Mouse (Mus musculus) skeletal muscle tissue, adult 2 months (tissue): ENCODE measurements around the gene Anxa11.
"Not testable (repeated sequence)": the region's sequence is repeated elsewhere in the genome, so short reads cannot be mapped to it uniquely, and the experiment has no call there.

Experiments
- DNase-seq: peaks from one replicate; pipeline ENCODE4 v3.0.0-alpha.2; 2012; ENCODE audit warnings: low read depth, low spot score

The Anxa11 gene

DNA sequence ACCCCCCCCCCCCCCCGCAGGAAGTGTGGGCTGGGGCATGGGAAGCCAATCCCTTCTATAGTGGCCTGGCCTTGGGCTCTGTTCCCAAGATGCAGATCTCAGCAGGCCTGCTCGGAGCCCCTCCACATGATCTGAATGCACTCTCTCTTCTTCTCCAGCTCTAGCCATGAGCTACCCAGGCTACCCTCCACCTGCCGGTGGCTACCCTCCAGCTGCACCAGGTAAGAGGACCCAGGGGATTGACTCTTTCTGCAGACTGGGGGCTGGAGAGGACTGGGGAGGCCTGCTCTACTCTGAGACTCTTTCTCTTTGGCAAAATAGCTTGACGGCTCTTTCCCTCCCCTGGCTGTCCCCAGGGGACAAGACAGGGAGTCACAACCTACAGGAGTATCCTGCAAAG is 26.8 kb downstream of the Anxa11 start:
- no peak for DNase-seq

DNA sequence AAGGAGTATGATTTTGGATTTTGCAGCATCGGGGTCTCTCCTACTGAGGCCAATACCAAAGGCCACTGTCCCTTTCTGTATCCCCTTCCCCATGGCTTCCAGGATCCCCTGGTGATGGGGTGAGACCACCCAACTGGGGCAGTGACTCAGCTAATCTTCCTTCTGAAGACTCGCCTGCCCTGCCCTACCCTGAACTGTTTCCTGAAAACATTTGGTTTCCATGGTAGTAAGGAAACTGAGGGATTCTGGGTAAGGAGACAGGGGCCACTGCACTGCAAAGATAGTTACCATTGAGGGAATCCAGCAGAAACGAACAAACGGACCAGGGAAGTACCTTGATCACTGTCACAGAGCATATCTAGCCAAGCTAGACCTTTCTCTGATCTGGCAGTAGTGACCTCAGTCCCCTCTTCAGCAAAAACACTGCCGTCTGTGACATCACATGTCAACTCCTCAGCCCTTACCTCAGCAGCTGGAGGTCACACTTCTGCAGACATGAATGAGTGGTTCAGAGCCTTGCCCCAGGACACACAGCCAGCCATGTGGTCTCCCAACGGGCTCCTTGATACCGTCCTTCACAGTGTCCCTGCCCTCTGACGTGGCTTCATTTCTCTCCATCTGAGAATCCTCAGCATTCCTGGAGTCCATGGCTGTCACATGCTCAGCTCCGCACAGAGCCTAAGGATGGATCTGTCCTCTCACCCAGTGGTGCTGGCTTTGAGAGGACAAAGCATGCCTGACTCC is 27.4 kb downstream of the Anxa11 start:
- no peak for DNase-seq

DNA sequence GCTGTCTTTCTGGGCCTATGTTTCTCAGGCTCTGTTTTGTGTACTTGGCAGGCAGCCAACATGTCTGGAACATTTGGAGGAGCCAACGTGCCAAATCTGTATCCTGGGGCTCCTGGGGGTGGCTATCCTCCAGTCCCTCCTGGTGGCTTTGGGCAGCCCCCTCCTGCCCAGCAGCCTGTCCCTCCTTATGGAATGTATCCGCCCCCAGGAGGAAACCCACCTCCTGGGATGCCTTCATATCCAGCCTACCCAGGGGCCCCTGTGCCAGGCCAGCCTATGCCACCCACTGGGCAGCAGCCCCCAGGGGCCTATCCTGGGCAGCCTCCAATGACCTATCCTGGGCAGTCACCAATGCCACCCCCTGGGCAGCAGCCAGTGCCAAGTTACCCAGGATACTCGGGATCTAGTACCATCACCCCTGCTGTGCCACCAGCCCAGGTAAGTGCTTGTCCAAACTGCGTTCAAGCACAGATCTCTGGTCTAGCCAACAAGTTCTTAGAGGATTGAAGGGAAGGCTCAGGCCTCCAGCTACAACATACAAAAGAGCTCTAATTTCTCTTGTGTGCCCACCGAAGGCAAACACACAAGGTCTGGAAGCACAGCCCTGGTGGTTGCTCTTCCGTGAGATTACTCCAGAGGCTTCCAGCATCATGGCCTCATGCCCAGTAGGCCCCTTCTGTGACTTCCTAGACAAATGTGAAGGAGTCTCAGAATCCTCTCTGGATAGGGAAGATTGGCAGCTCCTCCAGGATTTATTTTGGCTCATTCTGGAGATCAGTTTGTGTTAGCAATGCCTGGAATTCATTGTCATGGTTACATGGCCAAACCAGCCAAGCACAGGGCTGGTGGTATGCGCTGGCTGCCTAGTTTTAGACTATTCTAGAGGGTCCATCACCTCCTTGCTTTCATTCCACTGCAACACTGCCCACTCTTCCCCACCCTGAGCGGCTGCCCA is 30.8 kb downstream of the Anxa11 start:
- no peak for DNase-seq

DNA sequence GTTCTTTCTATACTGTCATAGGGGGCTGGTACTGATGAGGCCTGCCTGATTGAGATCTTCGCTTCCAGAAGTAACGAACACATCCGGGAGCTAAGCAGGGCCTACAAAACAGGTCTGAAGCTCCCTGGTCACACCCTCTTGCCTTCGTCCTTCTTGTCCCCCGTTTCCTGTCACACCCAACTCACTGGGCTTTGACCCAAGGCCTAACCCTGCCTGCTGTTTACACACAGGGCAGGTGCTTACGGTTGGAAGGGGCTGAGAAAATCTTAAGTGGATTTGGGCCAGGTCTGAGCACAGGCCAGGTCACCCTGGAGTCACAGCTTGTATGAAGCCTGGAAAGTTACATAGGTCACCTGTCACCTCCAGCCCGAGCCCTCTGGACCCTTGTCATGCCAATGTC is 34.7 kb downstream of the Anxa11 start:
- not testable (repeated sequence) for DNase-seq

DNA sequence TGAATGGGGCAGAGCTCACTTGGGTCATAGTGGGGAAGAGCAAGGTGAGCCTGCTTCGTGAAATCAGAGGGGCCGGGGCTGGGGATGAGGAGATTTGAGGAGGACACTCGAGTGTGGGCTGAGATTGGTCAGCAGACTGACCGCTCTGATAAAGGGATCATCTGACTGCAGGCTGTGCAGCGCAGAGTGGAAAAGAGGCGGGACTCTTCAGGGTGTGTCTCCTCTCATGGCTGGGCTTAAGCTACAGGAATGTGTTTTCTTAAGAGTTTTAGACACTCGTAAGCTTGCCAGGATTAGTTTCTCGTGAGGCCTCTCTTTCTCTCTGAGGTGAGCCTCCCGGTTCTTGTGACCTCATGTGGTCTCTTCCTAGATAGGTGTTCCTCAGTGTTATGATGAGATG is 39.8 kb downstream of the Anxa11 start:
- not testable (repeated sequence) for DNase-seq

DNA sequence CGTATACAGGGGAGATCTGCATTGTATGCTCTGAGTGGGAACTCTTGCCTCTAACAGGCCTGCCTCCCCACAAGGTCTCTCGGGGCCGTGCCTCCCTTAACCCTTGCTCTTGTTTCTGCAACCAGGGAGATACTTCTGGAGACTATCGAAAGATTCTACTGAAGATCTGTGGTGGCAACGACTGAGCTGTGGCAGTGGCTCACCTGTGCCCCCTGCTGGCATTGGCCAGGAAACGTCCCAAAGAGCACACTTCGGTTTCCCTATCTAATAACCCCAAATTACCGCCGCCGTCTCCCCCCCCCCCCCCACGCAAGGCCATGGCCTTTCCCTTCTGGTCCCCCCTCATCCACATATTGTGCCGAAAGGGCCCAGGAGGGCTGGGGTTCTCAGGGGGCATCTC is 43.9 kb downstream of the Anxa11 start:
- not testable (repeated sequence) for DNase-seq

DNA sequence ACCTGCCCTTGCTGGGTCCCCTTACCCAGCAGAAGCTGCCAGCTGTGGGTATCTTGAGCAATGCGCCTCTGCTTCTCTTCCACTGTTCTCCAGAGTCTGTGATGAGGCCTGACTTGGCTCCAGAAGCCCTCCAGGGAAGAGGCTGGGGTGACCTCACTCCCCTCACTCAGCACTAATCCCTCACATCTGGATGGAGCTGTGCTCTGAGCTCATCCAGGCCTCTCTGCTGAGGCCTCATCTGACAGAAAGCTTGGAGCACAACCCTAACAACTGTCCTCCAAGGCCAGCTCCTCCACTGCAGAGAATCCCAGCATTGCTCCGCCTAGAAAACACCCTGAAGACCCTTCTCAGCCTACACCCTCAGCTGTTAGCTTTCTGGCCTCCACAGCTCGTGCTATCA is 52.6 kb downstream of the Anxa11 start:
- DNase-seq: not testable (repeated sequence)

DNA sequence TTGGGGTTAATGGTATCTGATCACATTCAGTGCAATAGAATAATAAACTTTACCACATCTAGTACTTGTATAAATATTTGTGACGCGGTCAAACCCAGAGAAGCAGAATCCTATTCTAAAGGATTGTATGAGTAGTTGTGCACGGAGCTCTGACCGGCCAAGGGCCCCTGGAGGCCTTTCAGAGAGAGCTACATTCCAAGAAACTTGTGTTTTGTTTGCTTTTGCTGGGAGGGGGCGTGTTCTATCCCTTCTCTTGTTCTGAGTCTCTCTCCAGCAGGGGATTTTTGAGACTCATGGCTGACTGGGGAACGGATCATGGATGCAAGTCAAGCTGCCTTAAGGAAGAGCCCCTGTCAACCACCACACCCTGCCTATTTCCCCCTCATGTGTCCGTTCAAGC is 53.7 kb downstream of the Anxa11 start:
- DNase-seq: not testable (repeated sequence)

DNA sequence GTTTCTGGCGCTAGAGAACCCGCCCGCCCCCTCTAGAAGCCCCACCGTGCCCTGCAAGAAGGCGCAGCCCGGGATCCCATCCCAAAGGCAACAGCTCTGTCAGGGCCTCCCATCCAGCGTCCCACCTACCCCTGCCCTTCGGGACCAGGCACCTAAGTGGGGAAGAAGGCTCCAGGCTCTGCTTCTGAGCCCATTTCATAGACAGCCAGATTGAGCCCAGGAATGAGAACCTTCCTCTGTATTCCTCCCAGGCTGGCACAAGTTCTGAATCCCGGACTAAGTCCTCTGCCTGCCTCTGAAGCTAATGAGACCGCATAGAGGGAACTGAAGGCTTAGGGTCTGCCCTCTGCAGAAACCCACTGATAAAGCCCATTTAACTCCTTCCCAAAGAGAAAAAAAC is 61.0 kb downstream of the Anxa11 start, which contains the start of gene Plac9a:
Gene Plac9a, minus strand, starts transcription at position 101 of the 400 bp plus-strand sequence.
- not testable (repeated sequence) for DNase-seq

DNA sequence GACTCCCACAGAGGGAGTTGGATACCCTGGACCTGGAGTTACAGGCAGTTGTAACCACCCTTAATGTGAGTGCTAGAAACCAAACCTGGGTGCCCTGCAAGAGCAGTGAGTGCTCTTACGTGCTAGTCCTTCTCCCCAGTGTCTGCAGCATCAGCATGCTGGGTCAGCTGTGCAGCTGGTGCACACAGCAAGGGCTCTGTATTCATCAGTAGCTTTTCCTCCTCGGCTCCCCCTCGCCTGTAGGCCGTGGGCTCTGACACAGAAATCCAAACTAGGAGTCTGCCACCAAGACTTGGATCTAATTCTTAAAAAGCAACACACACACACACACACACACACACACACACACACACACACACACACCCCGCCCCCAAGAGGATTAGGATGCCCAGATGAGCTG is 63.3 kb downstream of the Anxa11 start:
- not testable (repeated sequence) for DNase-seq

DNA sequence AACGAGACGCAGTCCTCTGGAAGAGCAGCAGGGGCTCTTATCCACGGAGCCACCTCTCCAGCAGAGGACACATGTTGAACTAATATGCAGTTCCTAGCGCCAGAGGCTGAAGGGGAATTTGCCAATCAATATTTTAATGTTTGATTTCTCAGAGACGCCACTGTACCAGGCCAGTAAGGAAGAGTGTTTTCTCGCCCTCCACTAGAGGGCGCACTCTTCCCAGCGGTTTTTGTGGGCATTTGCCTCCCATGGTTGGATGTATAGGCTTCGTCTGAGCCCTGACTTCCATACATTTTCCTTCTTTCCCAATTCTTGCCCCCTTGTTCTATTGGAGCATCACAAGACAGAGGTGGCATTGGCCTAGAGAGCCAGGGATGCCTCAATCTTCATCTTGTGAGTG is 65.3 kb downstream of the Anxa11 start:
- not testable (repeated sequence) for DNase-seq

DNA sequence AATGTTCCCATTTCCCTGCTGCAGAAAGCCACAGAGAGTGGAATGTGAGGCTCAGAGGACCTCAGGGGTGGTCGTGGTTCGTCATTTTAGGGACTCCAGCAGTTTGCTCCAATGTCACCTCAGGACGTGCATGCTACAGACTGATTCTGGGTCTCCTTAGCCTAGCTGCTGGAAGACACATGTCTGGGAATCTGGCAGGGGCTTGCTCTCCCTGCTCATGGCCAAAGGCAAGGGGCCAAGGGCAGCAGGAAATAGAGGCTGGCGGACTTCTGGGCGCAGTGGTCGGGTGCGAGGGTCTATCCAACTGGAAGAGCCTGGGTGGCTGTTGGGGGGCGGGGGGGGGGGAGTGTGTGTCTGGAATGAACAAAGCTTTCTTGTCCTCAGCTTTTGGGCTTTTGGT is 67.0 kb downstream of the Anxa11 start:
- not testable (repeated sequence) for DNase-seq

DNA sequence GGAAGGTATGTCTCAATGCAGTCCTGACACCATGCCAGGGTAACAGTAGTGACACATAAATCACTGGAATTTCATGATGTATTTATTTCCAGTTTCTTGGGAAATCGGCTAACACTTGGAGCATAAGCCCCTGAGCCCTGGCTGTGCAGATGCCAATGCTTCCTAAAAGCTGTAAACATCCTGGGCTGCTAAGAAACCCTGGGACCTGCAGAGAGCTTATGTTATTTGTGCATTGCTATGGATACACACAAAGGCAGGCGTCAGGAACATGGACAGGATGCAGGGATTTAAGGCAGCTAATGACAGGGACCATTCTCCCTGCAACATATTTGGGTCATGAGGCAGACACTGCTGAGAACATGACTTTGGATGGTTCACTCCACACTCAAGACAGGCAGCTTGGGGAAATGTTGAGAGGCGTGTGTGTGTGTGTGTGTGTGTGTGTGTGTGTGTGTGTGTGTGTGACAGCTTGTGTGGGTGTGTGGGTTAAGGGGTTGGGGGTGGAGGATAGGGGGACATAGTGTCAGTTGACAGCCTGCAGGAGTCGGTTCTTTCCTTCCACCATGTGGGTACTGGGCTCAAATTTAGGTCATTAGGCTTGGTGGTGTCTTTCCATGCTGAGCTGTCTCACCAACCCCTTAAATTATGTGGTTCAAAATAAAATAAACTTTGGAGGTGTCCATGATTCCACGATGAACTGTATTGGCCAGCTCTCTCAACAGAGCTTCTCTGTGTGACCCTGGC is 76.6 kb downstream of the Anxa11 start:
- not testable (repeated sequence) for DNase-seq

DNA sequence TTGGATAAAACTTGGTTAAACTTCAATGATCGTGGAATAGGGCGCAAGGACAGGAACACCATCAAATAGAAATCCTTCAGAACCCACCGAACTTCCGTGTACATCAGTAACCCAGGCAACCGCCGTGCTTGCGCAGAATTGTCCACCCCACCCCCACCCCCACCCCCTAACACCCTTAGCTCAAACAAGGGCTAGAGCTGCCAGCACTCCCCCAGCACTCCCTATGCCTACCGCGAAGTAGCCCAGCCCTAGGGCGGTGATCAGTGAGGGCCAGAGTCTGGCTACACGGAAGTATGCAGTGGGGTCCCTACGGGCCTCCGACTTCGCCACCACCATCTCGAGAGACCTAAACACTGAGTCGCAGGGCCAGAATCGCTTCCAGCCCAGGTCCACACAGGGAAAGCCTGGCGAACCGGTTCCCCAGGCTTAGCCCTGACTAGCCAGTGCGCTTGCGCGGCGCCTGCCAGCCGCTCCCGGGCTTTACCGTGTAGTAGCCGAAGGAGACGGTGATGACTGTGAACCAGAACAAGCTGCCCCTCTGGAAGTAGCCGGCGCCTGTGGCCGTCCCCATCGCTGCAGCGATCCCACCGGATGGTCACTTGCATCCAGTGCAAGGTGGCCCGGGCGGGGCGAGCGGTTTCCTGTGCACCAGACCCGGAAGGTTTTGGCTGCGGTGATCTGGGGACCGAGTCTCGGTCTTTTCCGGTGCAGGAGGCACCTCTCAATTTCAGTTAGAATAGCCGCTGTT is 85.0 kb downstream of the Anxa11 start:
- not testable (repeated sequence) for DNase-seq

DNA sequence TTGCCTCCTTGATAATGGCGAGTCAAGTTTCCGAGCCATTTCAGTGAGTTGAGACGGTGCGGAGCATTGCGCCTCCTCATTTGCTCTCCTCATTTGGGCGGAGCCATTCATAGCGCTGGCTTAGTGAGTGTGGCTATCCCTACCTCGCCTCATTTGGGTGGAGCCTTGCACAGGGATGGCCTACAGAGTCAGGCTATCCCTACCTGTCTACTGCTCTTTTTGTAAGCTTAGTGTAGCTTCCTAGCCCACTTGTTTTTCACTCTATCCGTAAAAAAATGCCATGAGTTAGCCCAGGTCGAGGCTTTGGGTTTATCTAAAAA is 85.6 kb downstream of the Anxa11 start, which contains the start of gene Tmem254a:
Gene Tmem254a, minus strand, starts transcription at position 111 of the 320 bp plus-strand sequence.
- DNase-seq: not testable (repeated sequence)
